ENCODE assay signal across 8 mouse cellular contexts in genomic region chr1:82725026-82725874, GRCm38 (mm10). TPM values are rescaled to one million over a fixed set of nuclear protein-coding genes. Genes with fewer than 3 reads are reported as not detected.
DNase-seq lines count a peak whose midpoint lies in the region; ATAC-seq and TF ChIP-seq lines count a peak whose summit lies in the region.

No protein-coding gene starts in this region.

- peak; percentile 97 for ATAC-seq in forebrain, embryonic 12.5 days (ENCODE audit: low FRiP score)
- peak; percentile 94 for ATAC-seq in limb, embryonic 14.5 days (ENCODE audit: low FRiP score, low read depth)
- peak; percentile 95 for ATAC-seq in neural tube, embryonic 15.5 days (ENCODE audit: low FRiP score)

- peaks cover 8% of the 10 kb centered on the region for H3K4me1 ChIP-seq in heart, embryonic 10.5 days
- H3K4me1 ChIP-seq in forebrain, embryonic 12.5 days = peaks cover 10% of the 10 kb centered on the region
- H3K4me1 ChIP-seq in limb, embryonic 14.5 days (ENCODE audit: control insufficient read depth, insufficient read depth, low read length) = peaks cover 11% of the 10 kb centered on the region
- peaks cover 16% of the 10 kb centered on the region for H3K4me1 ChIP-seq in neural tube, embryonic 15.5 days

- intact Hi-C loops in heart, postnatal 36 days (cut with DNase I) = loop anchor here (5.0 to 10.0 kb wide), 2 partner anchors 112 to 410 kb away; partner anchors contain the start of genes Agfg1 and Rhbdd1
- intact Hi-C loops in left cerebral cortex, postnatal 10 days (cut with DNase I) = no loop called here

- no peaks in the 10 kb centered on the region for H3K9me3 ChIP-seq in heart, embryonic 10.5 days
- H3K9me3 ChIP-seq in forebrain, embryonic 12.5 days = no peaks in the 10 kb centered on the region
- H3K9me3 ChIP-seq in limb, embryonic 14.5 days (ENCODE audit: control insufficient read depth, low read length) = no peaks in the 10 kb centered on the region
- no peaks in the 10 kb centered on the region for H3K9me3 ChIP-seq in neural tube, embryonic 15.5 days (replicated peaks)

- TF ChIP-seq POLR2A in limb, embryonic 14.5 days (IDR thresholded peaks at IDR 0.05; ENCODE audit: borderline replicate concordance, extremely low read depth, insufficient read depth, insufficient read length) = no peak

- WGBS in heart, embryonic 10.5 days = under 1% methylated on average over 37 of the region's 37 CpGs
- WGBS in forebrain, embryonic 12.5 days = under 1% methylated on average over 37 of the region's 37 CpGs
- WGBS in limb, embryonic 14.5 days = under 1% methylated on average over 37 of the region's 37 CpGs
- WGBS in neural tube, embryonic 15.5 days = under 1% methylated on average over 37 of the region's 37 CpGs

- no peak for DNase-seq in heart, embryonic 10.5 days (ENCODE audit: low spot score)
- DNase-seq in heart, postnatal 36 days = no peak
- peak; percentile 37 for DNase-seq in thymus, postnatal 4 days
- no peak for DNase-seq in thymus, postnatal 36 days
- DNase-seq in limb, embryonic 14.5 days (ENCODE audit: low spot score) = peak; percentile 63
- no peak for DNase-seq in left cerebral cortex, postnatal 10 days (ENCODE audit: extremely low spot score in 1 of 2, low spot score in 2 of 2)

- peaks cover 24% of the 10 kb centered on the region for H3K36me3 ChIP-seq in heart, embryonic 10.5 days
- peaks cover 10% of the 10 kb centered on the region for H3K36me3 ChIP-seq in forebrain, embryonic 12.5 days (replicated peaks)
- peaks cover 24% of the 10 kb centered on the region for H3K36me3 ChIP-seq in limb, embryonic 14.5 days (ENCODE audit: control insufficient read depth, insufficient read depth, low read length)
- peaks cover 16% of the 10 kb centered on the region for H3K36me3 ChIP-seq in neural tube, embryonic 15.5 days

- H3K27ac ChIP-seq in heart, embryonic 10.5 days = peak overlapping the region; percentile 98
- H3K27ac ChIP-seq in forebrain, embryonic 12.5 days = peak overlapping the region; percentile 74; the same call in 1 of the 2 replicates
- peak overlapping the region; percentile 71 for H3K27ac ChIP-seq in limb, embryonic 14.5 days (replicated peaks; ENCODE audit: low read depth, low read length)
- peak overlapping the region; percentile 72; the same call in 1 of the 2 replicates for H3K27ac ChIP-seq in neural tube, embryonic 15.5 days (replicated peaks)

- H3K9ac ChIP-seq in forebrain, embryonic 12.5 days = peak overlapping the region; percentile 90
- H3K9ac ChIP-seq in limb, embryonic 14.5 days (ENCODE audit: low read depth, low read length, severe bottlenecking) = peak overlapping the region; percentile 95
- peak overlapping the region; percentile 77 for H3K9ac ChIP-seq in neural tube, embryonic 15.5 days (replicated peaks)

- H3K4me3 ChIP-seq in heart, embryonic 10.5 days = peak overlapping the region; percentile 89
- peak overlapping the region; percentile 87 for H3K4me3 ChIP-seq in forebrain, embryonic 12.5 days (replicated peaks)
- peak overlapping the region; percentile 76 for H3K4me3 ChIP-seq in limb, embryonic 14.5 days (replicated peaks; ENCODE audit: low read length)
- H3K4me3 ChIP-seq in neural tube, embryonic 15.5 days (replicated peaks) = peak overlapping the region; percentile 59

- peaks cover 8% of the 10 kb centered on the region; the same call in 1 of the 2 replicates for H3K27me3 ChIP-seq in heart, embryonic 10.5 days (ENCODE audit: insufficient read depth, poor library complexity, severe bottlenecking)
- H3K27me3 ChIP-seq in forebrain, embryonic 12.5 days = peaks cover 12% of the 10 kb centered on the region
- H3K27me3 ChIP-seq in limb, embryonic 14.5 days (ENCODE audit: control insufficient read depth, insufficient read depth, low read length) = no peaks in the 10 kb centered on the region
- H3K27me3 ChIP-seq in neural tube, embryonic 15.5 days (replicated peaks) = peaks cover 13% of the 10 kb centered on the region

- peak overlapping the region; percentile 89 for H3K4me2 ChIP-seq in forebrain, embryonic 12.5 days
- peak overlapping the region; percentile 71 for H3K4me2 ChIP-seq in limb, embryonic 14.5 days (replicated peaks; ENCODE audit: low read depth, low read length, severe bottlenecking)
- peak overlapping the region; percentile 95 for H3K4me2 ChIP-seq in neural tube, embryonic 15.5 days

RNA-seq across cellular contexts. Expression of gene Mff, which starts 0.6 kb away (rescaled TPM):
- 197 TPM in 2 replicates for polyA plus RNA-seq in heart, embryonic 10.5 days (2016; fragmentation: Nextera tagmentation; extraction: Ambion mirVana)
- 100 to 1,000 TPM; 172 to 180 TPM for total RNA-seq in heart, postnatal 36 days (2021)
- 285 and 304 TPM in 2 replicates for polyA plus RNA-seq in forebrain, embryonic 12.5 days (2016; fragmentation: Nextera tagmentation; extraction: Ambion mirVana)
- polyA plus RNA-seq in limb, embryonic 14.5 days (2012; rRNA removed) = 150 and 176 TPM in 2 replicates
- polyA plus RNA-seq in limb, embryonic 14.5 days (2014; fragmentation: Nextera tagmentation; extraction: Ambion mirVana) = 223 and 224 TPM in 2 replicates
- 347 and 375 TPM in 2 replicates for polyA plus RNA-seq in neural tube, embryonic 15.5 days (2015; fragmentation: Nextera tagmentation; extraction: Ambion mirVana)
- 100 to 1,000 TPM; 291 to 295 TPM for total RNA-seq in left cerebral cortex, postnatal 10 days (2021)

RNA-seq across cellular contexts. Expression of gene Tm4sf20, which starts 43.0 kb away (rescaled TPM):
- polyA plus RNA-seq in heart, embryonic 10.5 days (2016; fragmentation: Nextera tagmentation; extraction: Ambion mirVana) = not detected in 2 replicates
- total RNA-seq in heart, postnatal 36 days (2021) = not detected
- polyA plus RNA-seq in forebrain, embryonic 12.5 days (2016; fragmentation: Nextera tagmentation; extraction: Ambion mirVana) = 0.13 and 0.24 TPM in 2 replicates
- not detected in 2 replicates for polyA plus RNA-seq in limb, embryonic 14.5 days (2012; rRNA removed)
- polyA plus RNA-seq in limb, embryonic 14.5 days (2014; fragmentation: Nextera tagmentation; extraction: Ambion mirVana) = not detected in 2 replicates
- polyA plus RNA-seq in neural tube, embryonic 15.5 days (2015; fragmentation: Nextera tagmentation; extraction: Ambion mirVana) = 10.5 TPM in 1 of 2 replicates, not detected in the other
- total RNA-seq in left cerebral cortex, postnatal 10 days (2021) = not detected

RNA-seq across cellular contexts. Expression of gene Gm47791, which starts 45.8 kb away (rescaled TPM):
- not detected in 2 replicates for polyA plus RNA-seq in heart, embryonic 10.5 days (2016; fragmentation: Nextera tagmentation; extraction: Ambion mirVana)
- total RNA-seq in heart, postnatal 36 days (2021) = not detected
- polyA plus RNA-seq in forebrain, embryonic 12.5 days (2016; fragmentation: Nextera tagmentation; extraction: Ambion mirVana) = not detected in 2 replicates
- not detected in 2 replicates for polyA plus RNA-seq in limb, embryonic 14.5 days (2012; rRNA removed)
- not detected in 2 replicates for polyA plus RNA-seq in limb, embryonic 14.5 days (2014; fragmentation: Nextera tagmentation; extraction: Ambion mirVana)
- polyA plus RNA-seq in neural tube, embryonic 15.5 days (2015; fragmentation: Nextera tagmentation; extraction: Ambion mirVana) = not detected in 2 replicates
- total RNA-seq in left cerebral cortex, postnatal 10 days (2021) = not detected

Comparison
In these comparisons a context has a peak if more than half of its experiments do, and no peak if none do; other contexts are left out.
1. DNase-seq: peak in thymus, postnatal 4 days (single experiment) and limb, embryonic 14.5 days (single experiment); none in heart, embryonic 10.5 days (single experiment), heart, postnatal 36 days (0 of 2), thymus, postnatal 36 days (0 of 2) and left cerebral cortex, postnatal 10 days (0 of 2).
2. Peak in every context shown above with its lines, with median percentiles within 50 percentile points of each other: H3K27ac ChIP-seq, H3K4me3 ChIP-seq, ATAC-seq, H3K4me2 ChIP-seq and H3K9ac ChIP-seq.